Mouse (Mus musculus) cortical plate, adult 2 months (tissue): Measurements from ENCODE around the gene Elmod3. TPM values are rescaled to one million over a fixed set of nuclear protein-coding genes. Genes with fewer than 3 reads are reported as not detected.
A peak's percentile ranks its signal among the peaks of the same experiment; 100 is the strongest.
"Not testable (repeated sequence)": the region's sequence is repeated elsewhere in the genome, so short reads cannot be mapped to it uniquely, and the experiment has no call there.

Experiments
- H3K27ac ChIP-seq: fragments of 200-500 bp; 2 replicates; pipeline ENCODE4 v1.5.1; 2012; ENCODE audit warnings: low read length, control low read depth, inconsistent platforms; ENCODE audit not compliant: insufficient read depth
- H3K4me1 ChIP-seq: fragments of 200-500 bp; 2 replicates; pipeline ENCODE4 v1.6.1; 2011; ENCODE audit warnings: low read length; ENCODE audit not compliant: control insufficient read depth, insufficient read depth
- H3K4me3 ChIP-seq: fragments of 200-500 bp; 2 replicates; pipeline ENCODE4 v1.5.1; 2011; ENCODE audit warnings: mild to moderate bottlenecking, low read length, control low read depth; ENCODE audit not compliant: insufficient read depth
- CTCF ChIP-seq: fragments of 200-500 bp; IDR thresholded peaks from 2 replicates; pipeline ENCODE4 v1.5.1; 2011; ENCODE audit warnings: mild to moderate bottlenecking, control low read depth, low read length; ENCODE audit not compliant: insufficient read depth; ENCODE audit errors: extremely low read depth
- POLR2A ChIP-seq: fragments of 200-500 bp; IDR thresholded peaks from 2 replicates; pipeline ENCODE4 v1.6.1; 2011; ENCODE audit warnings: mild to moderate bottlenecking, low read length, control low read depth; ENCODE audit not compliant: insufficient read depth; ENCODE audit errors: extremely low read depth
- polyA plus RNA-seq: library from polyadenylated mRNA; depleted of rRNA; stranded (reverse); fragments of >200 nt; gene quantifications from 2 replicates; pipeline ENCODE4 v1.2.3, GENCODE M21; 2012

The Elmod3 gene
- polyA plus RNA-seq, 1 experiment = 27.5 TPM

GRCm38 (mm10) chr6:72538562-72539031 is 59.6 kb downstream of the Elmod3 start:
- H3K4me1 ChIP-seq = peaks cover 4% of the 10 kb centered on the region; the same call in 1 of the 2 replicates
- TF ChIP-seq POLR2A (peak; percentile 85), CTCF (no peak)
- H3K4me3 ChIP-seq = peak overlapping the region; percentile 42
- H3K27ac ChIP-seq = peak overlapping the region; percentile 25; the same call in 1 of the 2 replicates

- no peak for TF ChIP-seq CTCF
- no peak for TF ChIP-seq POLR2A
- peaks cover 4% of the 10 kb centered on the region; the same call in 1 of the 2 replicates for H3K4me1 ChIP-seq
- H3K4me3 ChIP-seq = peak overlapping the region; percentile 42
- no peak overlapping the region for H3K27ac ChIP-seq
These were observed 60.2 kb downstream of the Elmod3 start for GRCm38 (mm10) chr6:72537998-72538500.

GRCm38 (mm10) chr6:72535165-72535564 is 63.0 kb downstream of the Elmod3 start:
- peak; percentile 79 for TF ChIP-seq CTCF
- no peak for TF ChIP-seq POLR2A
- no peak overlapping the region for H3K4me3 ChIP-seq

GRCm38 (mm10) chr6:72534035-72534809 is 64.0 kb downstream of the Elmod3 start:
- no peak for TF ChIP-seq POLR2A
- peak; percentile 95 for TF ChIP-seq CTCF
- Histone ChIP-seq H3K27ac (no peak overlapping the region), H3K4me1 (peaks cover 4% of the 10 kb centered on the region; the same call in 1 of the 2 replicates), H3K4me3 (no peak overlapping the region)

More at GRCm38 (mm10) chr6:72535165-72535564, 63.0 kb downstream of the Elmod3 start:
- peaks cover 4% of the 10 kb centered on the region; the same call in 1 of the 2 replicates for H3K4me1 ChIP-seq
- H3K27ac ChIP-seq = no peak overlapping the region

- not testable (repeated sequence) for H3K27ac ChIP-seq
These were observed 64.7 kb downstream of the Elmod3 start for GRCm38 (mm10) chr6:72533555-72533954.

GRCm38 (mm10) chr6:72532580-72532979 is 65.6 kb downstream of the Elmod3 start:
- no peak overlapping the region for H3K4me3 ChIP-seq
- peaks cover 1% of the 10 kb centered on the region; the same call in 1 of the 2 replicates for H3K4me1 ChIP-seq
- no peak overlapping the region for H3K27ac ChIP-seq
- no peak for TF ChIP-seq CTCF
- no peak for TF ChIP-seq POLR2A

More at GRCm38 (mm10) chr6:72533555-72533954, 64.7 kb downstream of the Elmod3 start:
- H3K4me1 ChIP-seq, H3K4me3 ChIP-seq: not testable (repeated sequence)

- H3K27ac ChIP-seq = no peak overlapping the region
- no peak overlapping the region for H3K4me3 ChIP-seq
- H3K4me1 ChIP-seq = no peaks in the 10 kb centered on the region; the same call in 1 of the 2 replicates
- no peak for TF ChIP-seq CTCF
- TF ChIP-seq POLR2A = no peak
These were observed 69.6 kb downstream of the Elmod3 start for GRCm38 (mm10) chr6:72528410-72529151.

GRCm38 (mm10) chr6:72527070-72527469 is 71.1 kb downstream of the Elmod3 start:
- Histone ChIP-seq H3K4me3 (no peak overlapping the region), H3K27ac (no peak overlapping the region), H3K4me1 (no peaks in the 10 kb centered on the region)
- no peak for TF ChIP-seq POLR2A
- TF ChIP-seq CTCF = no peak

- no peak overlapping the region for H3K4me3 ChIP-seq
- TF ChIP-seq POLR2A (no peak), CTCF (no peak)
- no peak overlapping the region for H3K27ac ChIP-seq
- H3K4me1 ChIP-seq = peaks cover 6% of the 10 kb centered on the region; the same call in 1 of the 2 replicates
These were observed 74.1 kb downstream of the Elmod3 start for GRCm38 (mm10) chr6:72524160-72524559.

- TF ChIP-seq CTCF (no peak), POLR2A (no peak)
- H3K27ac ChIP-seq = no peak overlapping the region
- peaks cover 9% of the 10 kb centered on the region for H3K4me1 ChIP-seq
- H3K4me3 ChIP-seq = no peak overlapping the region
These were observed 75.0 kb downstream of the Elmod3 start for GRCm38 (mm10) chr6:72523222-72523621.
